Mouse (Mus musculus): ENCODE measurements around the gene Eif2b2. TPM values are rescaled to one million over a fixed set of nuclear protein-coding genes. Genes with fewer than 3 reads are reported as not detected.
A peak's percentile ranks its signal among the peaks of the same experiment; 100 is the strongest.

Gene Eif2b2
- total RNA-seq, 2 experiments from 2014 or later, result 56.0 to 72.8 TPM

DNA sequence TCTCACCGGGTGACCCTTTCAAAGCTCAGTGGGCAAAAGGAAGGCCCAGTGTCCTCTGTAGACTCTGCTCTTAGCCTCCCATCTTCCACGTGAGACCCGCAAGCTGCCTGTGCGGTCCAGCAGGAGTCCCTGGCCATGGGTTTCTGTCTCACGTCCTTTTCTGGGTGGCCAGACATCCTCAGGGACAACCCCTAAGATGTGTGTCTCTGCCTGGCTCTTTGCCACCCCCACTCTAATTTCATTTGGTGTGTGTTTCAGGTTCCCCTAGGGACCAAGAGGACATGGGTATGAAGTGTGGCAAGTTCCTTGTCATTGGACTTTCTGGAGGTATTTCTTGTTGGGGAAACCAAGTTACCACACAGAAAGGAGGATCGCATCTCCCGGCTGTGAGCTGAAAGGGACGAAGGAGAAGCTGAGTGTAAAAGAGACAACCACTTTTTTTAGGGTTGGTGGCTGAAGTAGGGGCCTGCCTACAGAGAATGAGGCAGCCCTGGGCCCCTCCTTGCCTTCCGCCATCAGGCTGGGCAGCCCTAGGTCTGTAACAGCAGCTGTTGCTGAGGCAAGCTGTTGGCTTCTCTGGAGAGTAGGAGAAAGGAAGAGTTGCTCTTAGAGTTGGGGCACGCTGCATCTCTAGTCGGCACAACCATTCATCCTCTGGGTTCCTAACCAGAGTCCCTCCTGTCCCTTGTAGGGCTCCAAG, 25.2 kb upstream of the Eif2b2 start:
- no peak for DNase-seq (ENCODE audit: low spot score in 2 of 2)

DNA sequence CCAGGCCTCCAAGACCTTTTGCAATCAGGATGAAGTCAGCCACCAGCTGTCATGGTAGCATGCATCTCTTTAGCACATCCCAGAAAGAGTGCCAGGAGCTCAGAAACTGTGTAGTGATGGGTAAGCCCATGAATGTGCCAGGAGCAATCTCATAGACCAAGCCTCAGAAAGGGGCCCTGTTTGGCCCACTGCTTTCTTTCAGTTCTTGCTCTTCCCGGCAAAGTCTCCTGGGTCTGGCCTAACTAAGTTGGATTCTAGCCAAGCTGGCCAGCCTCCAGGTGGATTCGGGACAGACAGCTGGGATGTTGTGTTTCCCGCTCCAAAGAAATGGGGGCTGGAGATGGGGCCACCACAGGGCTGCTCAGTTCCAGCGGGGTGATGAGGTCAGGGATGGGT, 24.7 kb upstream of the Eif2b2 start:
- DNase-seq (ENCODE audit: low spot score in 2 of 2), result peak in 1 of 2 experiments; percentile 52

GRCm38 (mm10) chr12:85195086-85195485, 24.2 kb upstream of the Eif2b2 start:
- no peak for DNase-seq (ENCODE audit: low spot score in 2 of 2)

- DNase-seq (ENCODE audit: low spot score in 2 of 2), result no peak
Observed at GRCm38 (mm10) chr12:85196191-85196590, 23.1 kb upstream of the Eif2b2 start.

DNA sequence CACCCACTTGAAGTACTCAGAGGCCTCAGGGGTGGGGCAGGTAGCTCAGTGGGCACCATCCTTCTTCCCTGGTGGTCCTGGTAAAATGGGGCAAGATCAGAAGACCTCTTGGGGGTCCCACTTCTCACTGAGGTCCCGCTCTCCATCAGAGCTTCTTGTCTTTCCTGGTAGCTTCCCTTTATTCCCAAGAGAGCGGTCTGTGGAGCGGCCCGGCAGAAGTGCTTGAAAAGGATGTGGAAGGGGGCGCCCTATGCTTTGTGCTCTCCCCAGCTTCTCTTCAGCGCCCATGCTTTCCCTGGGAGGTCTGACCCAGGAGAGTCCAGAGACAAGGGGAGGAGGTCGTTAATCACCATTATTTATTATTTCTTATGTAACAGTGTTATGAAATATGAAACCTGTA, 21.9 kb upstream of the Eif2b2 start:
- no peak for DNase-seq (ENCODE audit: low spot score in 2 of 2)

GRCm38 (mm10) chr12:85197936-85198335, 21.3 kb upstream of the Eif2b2 start:
- no peak for DNase-seq (ENCODE audit: low spot score in 2 of 2)

GRCm38 (mm10) chr12:85199954-85200353, 19.3 kb upstream of the Eif2b2 start:
- no peak for DNase-seq (ENCODE audit: low spot score in 2 of 2)

- DNase-seq (ENCODE audit: low spot score in 2 of 2), result no peak
Observed at GRCm38 (mm10) chr12:85200929-85201829, 18.1 kb upstream of the Eif2b2 start.

- no peak for DNase-seq (ENCODE audit: low spot score in 2 of 2)
Observed at GRCm38 (mm10) chr12:85201830-85202147, 17.5 kb upstream of the Eif2b2 start.

- DNase-seq (ENCODE audit: low spot score in 2 of 2), result no peak
Observed at GRCm38 (mm10) chr12:85202191-85202590, 17.1 kb upstream of the Eif2b2 start.

DNA sequence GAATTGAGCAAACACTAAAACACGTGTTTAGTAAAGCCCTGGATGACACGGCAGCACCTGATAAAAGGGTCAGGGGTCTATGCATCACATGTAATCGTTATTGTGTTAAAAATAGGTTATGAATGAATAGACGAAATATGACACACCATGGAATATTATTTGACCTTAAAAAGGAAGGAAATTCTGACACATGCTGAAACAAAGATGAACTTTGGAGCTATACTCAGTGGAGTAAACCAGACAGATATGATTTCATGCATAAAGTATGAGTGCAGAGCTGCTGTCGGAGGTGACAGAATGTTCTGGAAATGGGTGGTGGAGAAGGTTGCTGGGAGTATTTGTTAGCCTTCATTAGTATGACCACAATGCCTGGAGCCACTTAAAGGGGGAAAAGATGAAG, 15.6 kb upstream of the Eif2b2 start:
- no peak for DNase-seq (ENCODE audit: low spot score in 2 of 2)

- DNase-seq (ENCODE audit: low spot score in 2 of 2), result no peak
Observed at GRCm38 (mm10) chr12:85204105-85204504, 15.2 kb upstream of the Eif2b2 start.

DNA sequence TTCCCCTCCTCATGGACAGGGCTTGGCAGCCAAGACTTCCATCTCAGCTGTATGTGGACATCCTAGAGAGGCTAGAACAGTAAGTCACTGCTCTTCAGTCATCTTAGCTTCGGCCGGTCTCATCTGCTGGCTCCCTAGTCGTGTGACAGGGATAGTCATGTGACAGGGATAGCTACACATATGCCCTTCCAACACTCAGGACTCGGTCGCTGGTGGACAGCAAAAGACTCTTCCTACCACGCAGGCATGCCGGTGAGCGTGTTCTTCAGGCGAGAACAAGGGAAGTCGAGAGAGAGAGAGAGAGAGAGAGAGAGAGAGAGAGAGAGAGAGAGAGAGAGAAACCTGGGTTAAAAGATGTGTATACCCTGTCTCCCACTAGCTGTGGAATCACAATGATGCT, 13.9 kb upstream of the Eif2b2 start:
- DNase-seq (ENCODE audit: low spot score in 2 of 2), result no peak

GRCm38 (mm10) chr12:85208687-85209199, 10.5 kb upstream of the Eif2b2 start:
- no peak for DNase-seq (ENCODE audit: low spot score in 2 of 2)

DNA sequence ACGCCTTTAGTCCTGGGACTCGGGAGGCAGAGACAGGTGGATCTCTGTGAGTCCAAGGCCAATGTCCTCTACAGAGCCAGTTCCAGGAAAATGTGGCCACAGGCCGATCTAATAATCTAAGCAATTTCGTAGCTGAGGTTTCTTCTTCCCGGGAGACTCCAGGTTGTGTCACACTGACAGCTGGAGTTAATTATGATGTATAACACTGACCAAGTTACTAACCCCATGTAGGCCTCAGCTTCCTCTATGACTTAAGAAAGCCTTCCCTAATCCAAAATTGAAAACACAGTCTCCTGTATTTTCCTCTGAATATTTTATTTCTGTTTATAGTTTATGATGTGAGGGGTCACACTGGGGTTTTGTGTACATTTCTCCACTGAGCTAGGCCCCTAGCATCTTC, 4.2 kb upstream of the Eif2b2 start:
- no peak for DNase-seq (ENCODE audit: low spot score in 2 of 2)

DNA sequence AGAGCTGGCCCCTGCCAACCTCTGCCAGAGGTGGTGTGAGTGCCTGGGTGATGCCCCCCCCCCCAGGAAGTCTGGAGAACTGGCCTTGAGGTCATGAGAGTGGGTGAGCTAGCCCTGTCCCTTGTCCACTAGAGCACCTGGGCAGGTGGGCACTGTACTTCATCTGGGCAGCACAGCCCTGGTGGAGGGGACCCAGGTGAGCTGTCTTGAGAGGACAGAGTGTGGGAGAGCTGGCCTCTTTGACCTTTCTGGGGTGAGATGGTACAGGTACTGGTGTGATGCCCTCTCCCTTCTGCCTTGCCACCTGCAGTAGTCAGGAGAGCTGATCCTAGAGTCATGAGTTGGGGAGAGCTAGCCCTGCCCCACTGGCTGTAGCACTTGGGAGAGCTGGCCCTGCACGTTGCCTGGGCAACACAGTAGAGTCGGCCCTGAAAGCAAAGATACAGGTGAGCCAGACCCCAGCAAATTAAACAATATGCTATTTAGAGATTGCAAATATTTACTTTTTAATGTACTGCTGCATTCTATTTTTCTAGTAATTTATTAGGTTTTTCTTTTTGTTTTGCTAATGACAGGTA, 1.5 kb upstream of the Eif2b2 start:
- no peak for DNase-seq (ENCODE audit: low spot score in 2 of 2)

DNA sequence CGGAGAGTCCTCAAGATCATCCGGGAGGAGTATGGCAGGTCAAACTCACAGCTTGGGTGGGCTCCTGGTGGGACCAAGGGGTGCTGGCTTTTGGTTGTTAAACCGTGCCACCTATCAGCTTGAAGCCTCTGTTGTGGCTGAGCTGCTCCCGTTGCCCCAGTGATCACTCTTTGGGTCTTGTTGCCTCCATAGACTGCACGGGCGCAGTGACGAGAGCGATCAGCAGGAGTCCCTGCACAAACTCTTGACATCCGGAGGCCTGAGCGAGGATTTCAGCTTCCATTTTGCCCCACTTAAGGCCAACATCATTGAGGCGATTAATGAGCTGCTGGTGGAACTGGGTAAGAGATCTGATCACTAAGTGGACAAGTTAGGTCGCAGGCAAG, 617 bp downstream of the Eif2b2 start:
- peak in 1 of 2 experiments; percentile 13 for DNase-seq (ENCODE audit: low spot score in 2 of 2)

- DNase-seq (ENCODE audit: low spot score in 2 of 2), result no peak
Observed at GRCm38 (mm10) chr12:85227227-85227626, 7.9 kb downstream of the Eif2b2 start.

DNA sequence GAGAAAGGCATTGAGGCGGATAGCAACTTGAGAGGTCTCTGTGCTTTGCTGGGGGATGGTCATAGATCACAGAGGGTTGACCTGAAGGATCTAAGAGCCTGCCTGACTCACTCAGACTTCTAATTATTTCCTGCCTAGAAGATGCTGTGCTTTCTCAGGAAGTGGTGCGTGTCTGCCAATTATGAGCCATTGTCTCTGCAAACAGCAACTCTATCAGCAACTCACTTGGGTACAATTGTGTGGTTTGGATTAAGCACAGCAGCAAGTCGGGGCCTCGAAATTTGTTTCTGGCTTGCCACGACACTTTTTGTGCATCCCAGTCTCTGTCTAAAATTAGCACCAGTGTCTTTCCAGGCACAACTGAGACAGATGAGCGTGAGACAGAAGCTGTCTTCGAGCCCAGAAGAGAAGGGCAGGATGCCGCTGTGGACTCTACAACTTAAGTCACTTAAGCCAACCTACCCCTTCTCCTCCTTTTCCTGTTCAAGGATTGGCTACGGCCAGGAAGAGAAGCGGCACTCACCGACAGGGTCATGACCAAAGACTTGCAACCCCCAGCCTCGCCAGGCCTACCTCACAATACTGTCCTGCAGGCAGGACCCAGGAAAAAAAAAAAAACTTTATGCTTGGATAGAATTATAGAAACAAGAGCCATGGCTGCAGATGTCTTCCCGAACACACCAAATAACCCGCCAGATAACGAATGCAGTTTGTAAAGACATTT, 8.8 kb downstream of the Eif2b2 start:
- DNase-seq (ENCODE audit: low spot score in 2 of 2), result peak in 1 of 2 experiments; percentile 18

DNA sequence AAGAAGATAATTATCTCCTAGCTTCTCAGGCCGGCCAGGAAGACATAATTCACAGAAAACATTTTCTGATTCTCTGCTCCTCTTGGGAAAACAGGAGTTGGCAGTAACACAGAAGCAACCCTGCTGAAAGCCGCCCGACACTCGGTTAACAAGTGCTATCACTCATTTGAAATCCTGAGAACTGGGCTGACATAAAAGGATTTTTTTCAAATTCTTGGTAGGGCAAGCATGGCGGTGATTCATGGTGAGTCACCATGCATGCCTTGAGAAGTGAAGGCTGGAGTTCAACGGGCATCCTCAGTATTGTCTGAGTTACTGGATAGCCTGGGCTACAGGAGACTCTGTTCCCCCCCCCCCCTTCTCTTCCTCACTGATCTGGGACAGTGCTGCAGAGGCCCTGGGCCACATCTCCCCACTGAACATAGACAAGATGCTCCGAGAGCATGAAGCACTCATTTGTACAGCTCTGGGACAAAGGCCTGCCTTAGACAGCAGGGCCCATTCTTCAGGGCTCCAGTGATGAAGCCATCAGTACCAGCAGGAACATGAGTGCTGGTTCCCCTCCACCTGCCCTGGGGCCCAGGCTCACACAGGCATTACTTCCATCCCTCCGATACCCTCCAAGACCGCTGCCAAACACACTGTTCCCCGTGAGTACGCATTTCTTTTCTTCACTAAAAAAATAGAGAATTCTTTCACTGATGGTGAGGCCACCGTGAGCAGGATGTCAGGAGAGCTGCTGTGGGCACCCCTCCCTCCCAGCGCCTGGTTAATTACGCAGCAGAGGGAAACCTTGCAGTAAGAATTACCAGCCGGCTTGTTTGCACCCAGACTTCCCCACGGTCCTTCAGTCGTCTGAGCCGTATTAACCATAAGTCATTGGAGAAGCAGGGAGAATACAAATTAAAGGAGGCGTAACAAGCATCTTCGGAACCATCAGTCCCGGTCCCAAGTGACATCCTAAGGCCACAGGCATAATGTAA, 14.4 kb downstream of the Eif2b2 start:
- DNase-seq (ENCODE audit: low spot score in 2 of 2), result no peak
